Mouse (Mus musculus) spleen, adult 12 weeks (tissue): Measurements from ENCODE around the gene Eef2k.
"Not testable (repeated sequence)": the region's sequence is repeated elsewhere in the genome, so short reads cannot be mapped to it uniquely, and the experiment has no call there.

Experiments used
- DNase-seq: peaks from one replicate; pipeline ENCODE4 v3.0.0; 2022; ENCODE audit warnings: low spot score

Gene Eef2k

GRCm38 (mm10) chr7:120940343-120940742 lies 97.7 kb downstream of the Eef2k start:
- DNase-seq = no peak

DNA sequence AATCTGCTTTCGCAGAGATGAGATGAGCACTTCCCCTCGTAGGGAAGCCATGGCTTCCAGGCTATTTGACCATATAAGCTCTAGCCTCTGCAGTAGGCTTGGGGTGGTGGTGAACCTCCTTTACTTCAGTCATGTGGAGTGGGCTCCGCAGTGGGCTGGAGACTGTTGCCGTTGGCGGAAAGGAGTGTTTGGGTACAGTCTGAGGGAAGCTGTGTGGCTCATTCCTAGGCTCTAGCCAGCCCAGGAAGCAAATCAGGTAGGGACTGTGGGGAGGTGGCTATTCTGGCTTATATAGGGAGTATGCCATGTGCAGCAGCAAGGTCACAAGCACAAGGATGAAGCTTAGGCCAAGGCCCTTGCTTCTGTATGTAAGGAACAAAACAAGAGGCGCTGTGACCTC lies 98.6 kb downstream of the Eef2k start:
- no peak for DNase-seq

DNA sequence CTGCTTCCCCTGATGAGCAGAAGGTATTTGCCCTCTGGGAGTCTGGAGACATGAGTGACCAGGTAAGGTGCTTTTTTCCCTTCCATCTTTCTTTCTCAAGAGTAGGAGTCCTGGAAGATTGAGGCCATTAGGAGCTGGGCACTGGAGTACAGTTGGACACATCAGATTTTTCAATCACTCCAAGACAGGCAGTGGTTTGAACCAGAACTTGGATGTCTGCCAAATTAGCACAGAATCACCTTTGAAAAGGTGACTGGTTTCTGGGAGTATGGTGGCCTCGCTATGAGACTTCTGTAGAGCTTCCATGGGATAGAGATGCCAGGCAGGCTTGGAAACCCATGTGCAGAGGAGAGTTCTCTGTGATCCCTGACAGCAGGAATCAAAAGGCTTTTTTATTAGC lies 99.9 kb downstream of the Eef2k start:
- no peak for DNase-seq

- no peak for DNase-seq
Observed at GRCm38 (mm10) chr7:120943936-120944509, 101.4 kb downstream of the Eef2k start.

- DNase-seq = not testable (repeated sequence)
Observed at GRCm38 (mm10) chr7:120953591-120953990, 111.0 kb downstream of the Eef2k start.
